Mouse (Mus musculus) cerebral cortex, adult 2 months (tissue): ENCODE measurements around the gene Gkap1.

Source experiments
- WGBS: fragments of 180-500 bp; shearing (Covaris S2); methylation state at CpG from one replicate; pipeline ENCODE4 v1.1.7; 2018; 5-methylcytosine and 5-hydroxymethylcytosine counted together

The Gkap1 gene

DNA sequence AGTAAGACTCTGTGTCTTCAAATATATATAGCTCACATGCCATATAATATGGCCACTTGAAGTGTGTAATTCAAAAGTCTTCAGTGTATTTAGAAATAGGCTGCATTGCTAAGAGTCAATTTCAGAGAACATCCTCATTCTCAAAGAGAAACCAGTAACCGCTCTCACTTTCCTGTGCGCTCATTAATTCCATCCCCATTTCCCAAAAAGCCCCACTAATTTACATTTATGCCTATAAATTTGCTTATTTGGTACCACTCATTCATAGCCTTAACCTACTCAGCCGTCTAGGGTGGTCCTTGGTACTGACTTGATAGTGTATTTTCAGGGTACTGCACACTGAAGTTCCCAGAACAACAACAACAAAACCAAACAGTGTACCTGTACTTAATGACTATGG lies 73.6 kb downstream of the Gkap1 start:
- WGBS, result 88% methylated on average over 3 of the region's 3 CpGs

DNA sequence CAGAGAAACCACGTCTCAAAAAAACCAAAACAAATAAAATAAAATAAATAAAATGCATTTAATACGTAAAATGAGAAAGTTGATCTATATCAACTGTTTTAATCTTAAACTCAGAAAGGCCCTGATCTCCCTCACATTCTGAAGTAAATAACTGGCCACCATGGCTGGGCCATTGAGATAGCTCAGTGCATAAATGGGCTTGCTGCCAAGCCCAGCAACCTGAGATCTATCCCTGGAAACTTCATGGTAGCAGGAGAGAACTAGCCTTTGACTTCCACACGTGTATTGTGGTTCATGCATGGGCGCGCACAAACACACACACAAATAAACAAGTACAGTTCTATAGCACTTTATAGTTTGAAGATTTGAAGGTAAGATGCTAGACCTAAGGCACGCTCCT lies 74.2 kb downstream of the Gkap1 start:
- WGBS, result 85% methylated on average over 6 of the region's 6 CpGs

DNA sequence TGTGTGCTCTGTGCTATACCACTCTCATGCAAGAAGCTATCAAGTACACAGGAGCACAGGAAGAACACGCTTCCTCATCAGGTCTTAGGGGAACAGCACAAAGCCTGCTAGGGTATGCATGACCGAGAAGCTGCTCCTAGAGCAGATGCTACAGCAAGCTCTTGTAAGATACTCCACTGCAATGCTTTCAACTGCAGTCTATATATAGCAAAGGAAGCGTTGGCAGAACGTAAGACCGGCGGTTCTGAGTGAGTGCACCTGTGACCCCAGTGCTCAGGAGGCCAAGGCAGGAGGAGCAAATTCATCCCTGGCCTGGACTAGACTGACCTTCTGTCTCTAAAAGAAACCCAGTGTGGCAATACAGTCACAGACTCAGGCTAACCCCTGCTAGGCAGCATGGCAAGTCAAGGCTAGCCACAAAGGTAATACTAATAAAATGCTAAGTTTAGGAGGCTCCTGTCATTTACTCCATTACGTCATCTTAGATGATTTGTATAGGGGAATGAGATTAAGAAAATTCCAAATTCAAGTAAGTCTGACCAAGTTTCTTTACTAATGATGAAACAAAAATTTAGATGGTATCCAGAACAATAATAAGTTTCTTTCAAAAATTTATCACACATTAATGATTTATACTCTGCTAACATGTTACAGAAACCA lies 77.4 kb downstream of the Gkap1 start:
- WGBS, result 76% methylated on average over 7 of the region's 7 CpGs

DNA sequence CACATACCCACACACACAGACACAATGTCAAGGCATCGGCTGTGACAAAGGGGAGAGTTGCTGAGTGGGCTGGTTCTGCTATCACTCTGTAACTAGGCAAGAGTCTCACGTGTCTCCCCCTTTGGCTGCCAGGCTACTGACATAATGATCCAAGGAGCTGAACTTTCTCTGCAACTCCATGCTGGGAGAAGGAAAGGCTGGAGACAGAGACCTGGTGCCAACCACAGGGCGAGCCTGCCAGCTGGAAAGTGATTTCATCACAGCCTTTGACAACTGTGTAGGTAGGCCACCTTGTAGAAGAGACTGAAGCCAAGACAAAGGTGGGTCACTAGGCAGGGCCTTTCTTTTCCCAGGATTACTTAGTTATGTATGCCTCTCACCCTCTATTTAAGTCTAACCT lies 78.3 kb downstream of the Gkap1 start:
- WGBS, result 59% methylated on average over 3 of the region's 3 CpGs

DNA sequence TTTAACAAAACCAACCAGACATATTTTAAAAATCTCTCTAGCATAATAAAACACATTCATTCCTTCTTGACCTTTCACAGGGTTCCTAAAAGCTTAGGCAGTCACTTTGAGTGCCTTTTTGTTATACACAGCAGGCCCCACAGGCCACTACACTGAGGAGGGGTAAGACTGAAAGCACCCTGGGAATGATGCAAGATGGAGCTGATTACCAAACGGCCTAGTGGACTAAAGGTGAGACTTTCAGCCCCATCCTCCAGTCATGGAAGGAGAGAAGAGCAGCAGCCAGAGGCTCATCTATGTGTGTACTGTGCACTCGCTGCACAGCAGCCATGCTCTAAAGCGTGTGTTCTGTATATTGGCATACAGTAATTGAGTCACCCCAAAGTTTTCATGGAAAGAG lies 80.6 kb downstream of the Gkap1 start:
- WGBS, result 79% methylated on average over 3 of the region's 3 CpGs

DNA sequence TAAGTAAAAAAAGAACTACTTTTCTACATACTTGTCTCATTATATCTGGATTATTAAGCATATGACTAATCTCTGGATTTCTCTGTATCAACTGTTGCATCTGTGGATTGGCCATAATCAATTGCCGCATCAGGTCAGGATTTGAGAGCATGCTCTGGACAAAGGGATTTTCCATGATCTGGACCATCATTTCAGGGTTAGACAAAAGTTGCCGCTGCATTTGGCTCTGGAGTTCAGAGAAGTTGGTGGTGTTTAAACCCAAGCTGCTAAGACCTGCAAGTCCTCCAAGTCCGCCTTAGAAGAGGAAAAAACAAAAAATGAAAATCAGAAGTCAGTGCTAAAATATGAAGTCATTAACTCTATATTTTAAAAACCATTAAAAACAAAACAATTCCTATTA lies 82.3 kb downstream of the Gkap1 start:
- 97% methylated on average over 3 of the region's 3 CpGs for WGBS

DNA sequence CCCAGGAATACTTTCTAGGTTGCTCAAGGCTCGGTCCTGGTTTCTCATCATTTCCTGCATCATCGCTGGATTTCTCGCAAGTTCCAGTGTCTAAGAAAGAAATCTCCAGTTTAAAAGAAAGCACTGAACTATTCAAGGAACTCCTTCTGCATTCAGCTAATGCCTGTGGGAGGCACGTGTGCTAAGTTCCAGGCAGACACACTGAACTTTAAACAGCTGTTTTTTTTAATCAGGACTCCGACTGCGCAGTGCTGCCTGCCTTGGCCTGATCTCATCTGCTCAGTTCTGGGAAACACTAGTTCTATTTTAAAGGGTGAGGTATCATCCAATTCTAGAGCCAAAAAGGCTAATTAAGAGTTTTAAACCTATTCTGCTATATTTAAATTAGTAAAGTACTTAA lies 83.4 kb downstream of the Gkap1 start:
- WGBS, result 40% methylated on average over 6 of the region's 6 CpGs

DNA sequence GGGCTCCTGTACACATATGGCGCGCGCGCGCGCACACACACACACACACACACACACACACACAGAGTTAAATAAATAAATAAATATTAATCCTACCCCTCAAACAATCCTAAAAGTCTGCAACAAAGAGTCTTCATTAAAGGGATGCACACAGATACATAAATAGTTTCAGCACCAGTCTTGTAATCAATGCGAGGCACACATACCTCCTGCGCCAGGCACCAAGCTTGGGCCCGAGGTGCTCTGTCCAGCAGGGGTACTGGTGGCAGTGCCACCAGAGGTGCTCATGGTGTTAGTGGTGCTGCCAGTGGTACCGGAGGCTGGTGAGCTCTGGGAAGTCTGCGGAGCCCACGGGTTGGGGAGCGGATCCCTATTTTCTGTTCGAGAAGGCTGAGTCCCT lies 84.0 kb downstream of the Gkap1 start:
- 96% methylated on average over 14 of the region's 14 CpGs for WGBS

DNA sequence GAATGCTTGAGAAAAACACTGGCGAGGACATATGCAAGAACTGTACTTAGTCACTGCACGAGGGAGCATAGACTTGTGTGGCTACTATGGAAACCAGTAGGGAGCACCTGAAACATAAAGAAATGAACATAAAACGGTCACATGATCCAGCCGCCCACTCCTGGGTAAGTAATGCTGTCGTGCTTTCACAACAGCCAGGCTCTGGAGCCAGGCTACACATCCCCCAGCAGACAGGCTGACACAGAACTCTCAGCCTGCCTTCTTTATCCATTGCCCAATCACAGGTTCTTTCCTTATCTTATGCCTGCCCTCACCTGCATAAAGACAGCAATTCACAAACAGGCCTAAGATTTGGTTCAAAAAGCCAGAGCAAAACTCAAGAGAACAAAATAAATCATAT lies 86.0 kb downstream of the Gkap1 start:
- 50% methylated on average over 5 of the region's 5 CpGs for WGBS

DNA sequence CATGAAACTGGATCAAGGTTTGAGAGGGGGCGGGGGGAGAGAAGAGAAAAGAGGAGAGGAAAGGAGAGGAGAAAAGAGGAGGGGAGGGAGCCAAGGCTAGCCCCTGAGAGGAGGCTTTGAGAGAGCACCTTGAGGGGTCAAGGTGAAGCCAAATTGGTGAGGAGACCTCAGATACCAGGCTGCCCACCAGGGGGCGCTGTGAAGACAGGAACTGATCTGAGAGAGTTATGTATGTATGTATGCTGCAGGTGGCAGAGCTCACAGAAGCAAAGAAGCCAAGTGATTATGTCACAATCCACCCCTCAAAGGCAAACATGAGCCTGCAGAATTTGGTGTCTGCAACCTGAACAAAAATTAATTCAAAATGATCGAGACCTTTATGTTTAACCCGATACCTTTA lies 87.1 kb downstream of the Gkap1 start:
- WGBS, result 49% methylated on average over 4 of the region's 4 CpGs

DNA sequence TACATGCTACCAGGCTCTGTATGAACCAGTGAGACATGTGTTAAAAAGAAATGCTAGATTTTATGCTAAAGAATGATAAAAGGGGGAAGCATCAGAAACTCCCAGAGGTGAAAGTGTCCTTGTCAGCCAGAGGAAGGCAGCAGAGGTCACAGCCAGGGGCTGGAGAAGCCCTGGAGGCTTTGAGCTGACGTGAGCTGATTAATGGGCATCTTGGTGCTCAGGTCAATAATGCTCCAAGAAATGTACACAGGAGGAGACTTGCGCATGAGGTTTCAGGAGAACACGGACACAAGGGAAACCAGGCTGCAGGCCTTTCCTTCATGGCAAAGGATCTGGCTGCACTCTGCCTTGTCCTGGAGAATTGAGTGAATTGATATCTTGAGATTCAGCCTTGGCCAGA lies 87.7 kb downstream of the Gkap1 start:
- WGBS, result 94% methylated on average over 3 of the region's 3 CpGs

DNA sequence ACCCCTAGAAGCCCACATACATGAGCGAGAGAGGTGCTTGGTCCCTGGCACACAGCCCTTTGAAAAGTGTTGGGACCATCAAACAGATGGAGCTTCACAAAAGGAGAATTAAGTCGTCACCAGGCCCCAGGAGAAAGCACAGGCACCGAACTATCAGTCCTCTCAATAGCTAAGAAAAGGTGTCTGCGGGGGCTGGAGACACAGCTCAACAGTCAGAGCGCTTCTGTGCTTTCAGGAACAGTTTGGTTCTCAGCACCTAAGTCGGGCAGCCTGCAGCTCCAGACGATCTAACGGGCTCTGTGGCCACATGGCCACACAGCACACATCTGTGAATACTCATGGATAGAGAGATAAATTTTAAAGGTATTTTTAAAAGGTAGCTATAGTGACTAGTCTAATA lies 89.2 kb downstream of the Gkap1 start:
- 50% methylated on average over 8 of the region's 8 CpGs for WGBS

DNA sequence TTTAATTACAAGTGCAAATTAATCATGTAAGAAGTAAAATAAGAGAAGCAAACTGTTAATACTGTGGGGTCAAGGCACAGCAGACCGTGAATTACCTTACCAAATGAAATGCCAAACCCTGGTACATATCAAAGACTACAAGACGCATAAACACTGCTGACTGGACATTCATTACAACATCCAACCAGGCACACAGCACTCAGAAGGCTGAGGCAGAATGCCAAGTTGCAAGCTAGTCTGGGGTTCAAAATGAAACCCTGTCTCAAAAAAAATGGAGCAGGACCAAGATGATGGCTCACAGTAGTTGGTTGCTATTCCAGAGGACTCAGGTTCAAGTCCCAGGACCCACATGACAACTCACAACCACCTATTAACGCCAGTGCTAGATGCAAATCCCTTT lies 91.4 kb downstream of the Gkap1 start:
- 61% methylated on average over 3 of the region's 3 CpGs for WGBS
